Mouse (Mus musculus) adrenal gland, postnatal 10 days (tissue): ENCODE results near the gene Bhlhe40. TPM values are rescaled to one million over a fixed set of nuclear protein-coding genes. Genes with fewer than 3 reads are reported as not detected.

Source experiments
- total RNA-seq, 2 experiments: library from RNA; stranded (reverse); gene quantifications; 2 replicates each; pipeline ENCODE4 v1.2.3; 2021

Gene Bhlhe40
- total RNA-seq, 2 experiments from 2014 or later, result 47.0 to 94.0 TPM

Other genes starting within 250 kb of the Bhlhe40 start
- 100 to 1,000 TPM; 101 to 103 TPM for gene Arl8b, start 122.5 kb downstream of the Bhlhe40 start, total RNA-seq
- gene Edem1, start 168.0 kb downstream of the Bhlhe40 start, total RNA-seq, result 10 to 100 TPM; 55.7 to 56.7 TPM